Mouse (Mus musculus): ENCODE measurements around the gene St8sia1. TPM values are rescaled to one million over a fixed set of nuclear protein-coding genes. Genes with fewer than 3 reads are reported as not detected.

St8sia1 gene
- polyA plus RNA-seq, 1 experiment from 2014 or later: 0.11 TPM

- Histone ChIP-seq H3K36me3 (ENCODE audit: inconsistent target) (no peaks in the 10 kb centered on the region), H3K79me2 (ENCODE audit: inconsistent target) (no peaks in the 10 kb centered on the region), H3K4me3 (ENCODE audit: inconsistent target) (no peak overlapping the region), H3K27ac (no peak overlapping the region)
- 69% methylated on average over 10 of the region's 10 CpGs for WGBS (ENCODE audit: missing documents)
Observed at GRCm38 (mm10) chr6:142962476-142962875, 1.8 kb downstream of the St8sia1 start.

GRCm38 (mm10) chr6:142961721-142962455 is 2.4 kb downstream of the St8sia1 start:
- Histone ChIP-seq H3K36me3 (ENCODE audit: inconsistent target) (no peaks in the 10 kb centered on the region), H3K4me3 (ENCODE audit: inconsistent target) (no peak overlapping the region), H3K27ac (no peak overlapping the region), H3K79me2 (ENCODE audit: inconsistent target) (no peaks in the 10 kb centered on the region)
- 92% methylated on average over 9 of the region's 9 CpGs for WGBS (ENCODE audit: missing documents)

- Histone ChIP-seq H3K4me3 (ENCODE audit: inconsistent target) (no peak overlapping the region), H3K27ac (no peak overlapping the region)
Observed at GRCm38 (mm10) chr6:142956556-142956955, 7.7 kb downstream of the St8sia1 start.

GRCm38 (mm10) chr6:142955281-142955680 is 9.0 kb downstream of the St8sia1 start:
- no peak overlapping the region for H3K4me3 ChIP-seq (ENCODE audit: inconsistent target)
- 71% methylated on average over 3 of the region's 3 CpGs for WGBS (ENCODE audit: missing documents)
- no peaks in the 10 kb centered on the region for H3K36me3 ChIP-seq (ENCODE audit: inconsistent target)
- no peaks in the 10 kb centered on the region for H3K79me2 ChIP-seq (ENCODE audit: inconsistent target)
- H3K27ac ChIP-seq: no peak overlapping the region

More at GRCm38 (mm10) chr6:142956556-142956955, 7.7 kb downstream of the St8sia1 start:
- WGBS (ENCODE audit: missing documents): 67% methylated on average over 4 of the region's 4 CpGs
- H3K79me2 ChIP-seq (ENCODE audit: inconsistent target): no peaks in the 10 kb centered on the region
- H3K36me3 ChIP-seq (ENCODE audit: inconsistent target): no peaks in the 10 kb centered on the region

GRCm38 (mm10) chr6:142953189-142953588 is 11.1 kb downstream of the St8sia1 start:
- H3K4me3 ChIP-seq (ENCODE audit: inconsistent target): no peak overlapping the region
- no peak overlapping the region for H3K27ac ChIP-seq
- no peaks in the 10 kb centered on the region for H3K79me2 ChIP-seq (ENCODE audit: inconsistent target)
- no peaks in the 10 kb centered on the region for H3K36me3 ChIP-seq (ENCODE audit: inconsistent target)

- no peaks in the 10 kb centered on the region for H3K79me2 ChIP-seq (ENCODE audit: inconsistent target)
- no peaks in the 10 kb centered on the region for H3K36me3 ChIP-seq (ENCODE audit: inconsistent target)
- 12% methylated on average over 7 of the region's 7 CpGs for WGBS (ENCODE audit: missing documents)
- H3K4me3 ChIP-seq (ENCODE audit: inconsistent target): no peak overlapping the region
- no peak overlapping the region for H3K27ac ChIP-seq
Observed at GRCm38 (mm10) chr6:142952361-142952954, 11.8 kb downstream of the St8sia1 start.

- Histone ChIP-seq H3K36me3 (ENCODE audit: inconsistent target) (no peaks in the 10 kb centered on the region), H3K4me3 (ENCODE audit: inconsistent target) (no peak overlapping the region), H3K79me2 (ENCODE audit: inconsistent target) (no peaks in the 10 kb centered on the region), H3K27ac (no peak overlapping the region)
- 45% methylated on average over 7 of the region's 7 CpGs for WGBS (ENCODE audit: missing documents)
Observed at GRCm38 (mm10) chr6:142951564-142952308, 12.5 kb downstream of the St8sia1 start.

GRCm38 (mm10) chr6:142950354-142950753 is 13.9 kb downstream of the St8sia1 start:
- 18% methylated on average over 11 of the region's 11 CpGs for WGBS (ENCODE audit: missing documents)
- H3K36me3 ChIP-seq (ENCODE audit: inconsistent target): no peaks in the 10 kb centered on the region
- no peaks in the 10 kb centered on the region for H3K79me2 ChIP-seq (ENCODE audit: inconsistent target)
- no peak overlapping the region for H3K27ac ChIP-seq
- H3K4me3 ChIP-seq (ENCODE audit: inconsistent target): no peak overlapping the region

GRCm38 (mm10) chr6:142948955-142949357 is 15.3 kb downstream of the St8sia1 start:
- H3K27ac ChIP-seq: no peak overlapping the region
- no peaks in the 10 kb centered on the region for H3K36me3 ChIP-seq (ENCODE audit: inconsistent target)
- 99% methylated on average over 5 of the region's 5 CpGs for WGBS (ENCODE audit: missing documents)
- H3K4me3 ChIP-seq (ENCODE audit: inconsistent target): no peak overlapping the region
- H3K79me2 ChIP-seq (ENCODE audit: inconsistent target): no peaks in the 10 kb centered on the region

GRCm38 (mm10) chr6:142947029-142947428 is 17.2 kb downstream of the St8sia1 start:
- no peaks in the 10 kb centered on the region for H3K79me2 ChIP-seq (ENCODE audit: inconsistent target)
- no peak overlapping the region for H3K27ac ChIP-seq

GRCm38 (mm10) chr6:142946069-142946871 is 18.0 kb downstream of the St8sia1 start:
- 82% methylated on average over 7 of the region's 8 CpGs for WGBS (ENCODE audit: missing documents)

More at GRCm38 (mm10) chr6:142947029-142947428, 17.2 kb downstream of the St8sia1 start:
- 71% methylated on average over 6 of the region's 6 CpGs for WGBS (ENCODE audit: missing documents)
- no peak overlapping the region for H3K4me3 ChIP-seq (ENCODE audit: inconsistent target)
- H3K36me3 ChIP-seq (ENCODE audit: inconsistent target): no peaks in the 10 kb centered on the region

GRCm38 (mm10) chr6:142945461-142945860 is 18.8 kb downstream of the St8sia1 start:
- WGBS (ENCODE audit: missing documents): 92% methylated on average over 1 of the region's 2 CpGs
- Histone ChIP-seq H3K4me3 (ENCODE audit: inconsistent target) (no peak overlapping the region), H3K27ac (no peak overlapping the region), H3K36me3 (ENCODE audit: inconsistent target) (no peaks in the 10 kb centered on the region), H3K79me2 (ENCODE audit: inconsistent target) (no peaks in the 10 kb centered on the region)

More at GRCm38 (mm10) chr6:142946069-142946871, 18.0 kb downstream of the St8sia1 start:
- H3K27ac ChIP-seq: no peak overlapping the region
- H3K36me3 ChIP-seq (ENCODE audit: inconsistent target): no peaks in the 10 kb centered on the region
- no peaks in the 10 kb centered on the region for H3K79me2 ChIP-seq (ENCODE audit: inconsistent target)
- no peak overlapping the region for H3K4me3 ChIP-seq (ENCODE audit: inconsistent target)

- Histone ChIP-seq H3K36me3 (ENCODE audit: inconsistent target) (no peaks in the 10 kb centered on the region), H3K4me3 (ENCODE audit: inconsistent target) (no peak overlapping the region), H3K79me2 (ENCODE audit: inconsistent target) (no peaks in the 10 kb centered on the region), H3K27ac (no peak overlapping the region)
- WGBS (ENCODE audit: missing documents): 98% methylated on average over 3 of the region's 3 CpGs
Observed at GRCm38 (mm10) chr6:142944470-142944869, 19.8 kb downstream of the St8sia1 start.

GRCm38 (mm10) chr6:142943419-142943818 is 20.8 kb downstream of the St8sia1 start:
- Histone ChIP-seq H3K36me3 (ENCODE audit: inconsistent target) (no peaks in the 10 kb centered on the region), H3K4me3 (ENCODE audit: inconsistent target) (no peak overlapping the region), H3K27ac (no peak overlapping the region), H3K79me2 (ENCODE audit: inconsistent target) (no peaks in the 10 kb centered on the region)
- WGBS (ENCODE audit: missing documents): 96% methylated on average over 8 of the region's 8 CpGs
